Mouse (Mus musculus): ENCODE measurements around the gene Celf2. TPM values are rescaled to one million over a fixed set of nuclear protein-coding genes. Genes with fewer than 3 reads are reported as not detected.

The Celf2 gene
- polyA plus RNA-seq, 1 experiment from 2014 or later, result 20.4 TPM

DNA sequence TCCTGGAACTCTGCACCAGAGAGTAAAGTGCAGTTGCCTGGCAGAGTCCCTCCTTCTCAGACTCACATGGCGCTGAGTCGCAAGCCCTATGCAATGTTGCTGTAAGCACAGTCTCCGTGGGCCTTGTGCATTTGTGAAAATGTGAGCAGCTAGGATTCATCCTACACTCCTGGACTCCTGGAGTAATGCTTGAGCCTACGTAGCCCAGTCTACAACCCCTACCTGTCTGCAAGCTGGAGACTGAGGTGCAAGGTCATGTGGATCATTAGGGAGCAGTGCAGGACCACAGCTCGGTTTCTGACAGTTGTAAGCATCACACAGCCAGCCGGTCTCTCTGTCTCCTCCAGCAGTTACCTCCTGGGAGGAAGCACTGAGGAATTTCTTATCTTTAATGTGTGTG, 1019.3 kb downstream of the Celf2 start:
- ATAC-seq (replicated peaks; ENCODE audit: low FRiP score), result no peak
- H3K27ac ChIP-seq, result no peak overlapping the region
- H3K4me1 ChIP-seq, result no peaks in the 10 kb centered on the region
- no peaks in the 10 kb centered on the region for H3K27me3 ChIP-seq
- H3K9me3 ChIP-seq (replicated peaks), result no peaks in the 10 kb centered on the region
- H3K4me3 ChIP-seq (replicated peaks), result no peak overlapping the region
- no peaks in the 10 kb centered on the region for H3K36me3 ChIP-seq
- no peak overlapping the region for H3K4me2 ChIP-seq
- no peak overlapping the region for H3K9ac ChIP-seq
- WGBS, result 90% methylated on average over 6 of the region's 6 CpGs

Data from kidney, embryonic 15.5 days (tissue).